Mouse (Mus musculus): ENCODE data around the gene Nxnl2. TPM values are rescaled to one million over a fixed set of nuclear protein-coding genes. Genes with fewer than 3 reads are reported as not detected.

Nxnl2 gene
- polyA plus RNA-seq, 1 experiment from 2014 or later = 0.50 TPM

DNA sequence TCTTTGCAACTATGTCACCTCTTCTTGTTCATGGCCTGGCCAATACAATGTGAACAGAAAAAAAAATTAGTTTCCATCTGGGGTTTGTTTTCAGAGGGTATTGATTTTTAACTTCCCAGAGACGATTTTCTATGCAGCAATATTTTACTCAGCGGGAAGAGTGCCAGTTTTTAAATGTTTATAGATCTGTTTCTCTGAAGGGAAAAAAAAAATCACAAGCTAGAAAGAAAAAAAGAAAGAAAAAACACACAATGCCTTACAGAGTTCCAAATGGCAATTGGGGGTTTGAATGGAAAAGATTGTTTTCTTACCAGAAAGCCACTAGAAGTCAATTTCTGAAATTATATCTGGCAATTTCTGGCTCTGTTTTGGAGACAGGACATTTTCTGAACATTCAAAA lies 43.9 kb downstream of the Nxnl2 start:
- no peak overlapping the region for H3K4me2 ChIP-seq
- no peaks in the 10 kb centered on the region for H3K27me3 ChIP-seq
- no peak overlapping the region for H3K9ac ChIP-seq
- ATAC-seq (ENCODE audit: low read depth) = no peak
- H3K4me1 ChIP-seq (replicated peaks) = no peaks in the 10 kb centered on the region
- no peaks in the 10 kb centered on the region for H3K9me3 ChIP-seq
- no peak overlapping the region for H3K4me3 ChIP-seq
- H3K27ac ChIP-seq (replicated peaks) = no peak overlapping the region
- 70% methylated on average over 2 of the region's 2 CpGs for WGBS
- no peaks in the 10 kb centered on the region for H3K36me3 ChIP-seq

DNA sequence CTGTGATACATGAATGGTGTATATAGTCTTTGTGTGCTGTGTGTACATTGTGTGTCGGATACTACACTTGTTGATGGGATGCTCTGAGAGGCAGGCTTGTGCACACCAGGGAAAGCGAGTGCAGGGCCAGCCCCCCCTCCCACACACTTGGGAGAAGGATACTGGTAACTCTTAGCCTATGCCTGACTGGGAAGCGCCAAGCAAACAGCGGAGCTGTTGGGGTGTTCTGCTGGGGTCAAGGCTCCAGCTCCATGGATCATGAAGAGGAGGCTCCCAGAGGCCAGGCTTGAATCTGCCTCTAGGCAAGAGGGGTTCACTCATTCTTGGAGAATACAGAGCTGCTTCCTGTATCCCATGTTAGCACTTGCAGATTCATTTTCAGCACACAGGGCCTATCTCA lies 50.1 kb downstream of the Nxnl2 start:
- ATAC-seq (ENCODE audit: low read depth) = no peak
- Histone ChIP-seq H3K4me1 (replicated peaks) (peaks cover 6% of the 10 kb centered on the region; the same call in 1 of the 2 replicates), H3K27ac (replicated peaks) (no peak overlapping the region), H3K27me3 (no peaks in the 10 kb centered on the region), H3K4me3 (no peak overlapping the region), H3K4me2 (no peak overlapping the region), H3K36me3 (no peaks in the 10 kb centered on the region), H3K9ac (no peak overlapping the region), H3K9me3 (no peaks in the 10 kb centered on the region)
- 88% methylated on average over 4 of the region's 4 CpGs for WGBS

DNA sequence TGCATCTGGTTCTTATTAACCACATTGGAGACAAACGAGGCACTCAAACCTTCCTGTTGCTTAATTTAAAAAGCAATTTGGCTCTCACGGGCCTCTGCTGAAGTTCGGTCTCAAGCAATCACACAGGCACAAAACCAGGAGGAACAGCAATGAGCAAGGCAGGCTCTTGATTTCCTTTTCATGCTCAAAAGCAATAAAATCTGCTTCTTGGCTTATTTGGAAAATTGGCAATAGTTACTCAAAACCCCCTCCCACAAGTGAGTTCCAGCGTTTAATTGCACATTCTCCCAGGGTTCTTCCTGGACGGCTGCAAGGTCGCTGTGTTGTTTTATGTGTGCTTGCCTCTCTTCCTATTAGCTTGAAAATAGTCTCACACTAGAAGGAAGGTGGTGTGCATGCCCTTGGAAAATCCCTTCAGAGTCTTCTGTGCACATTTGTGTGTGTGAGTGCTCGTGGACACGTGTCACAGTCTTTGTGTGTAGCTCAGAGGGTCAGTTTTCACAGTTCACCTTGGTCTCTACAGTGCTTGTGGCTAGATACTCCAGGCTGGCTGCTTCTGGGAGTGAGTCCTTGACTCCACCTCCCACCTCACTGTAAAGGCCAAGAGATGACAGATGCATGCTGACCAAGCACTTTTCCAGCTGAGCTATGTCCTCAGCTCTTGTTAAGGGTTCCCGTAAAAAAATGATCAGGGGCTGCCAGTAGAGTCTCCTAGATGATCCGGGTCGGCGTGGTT lies 50.8 kb downstream of the Nxnl2 start:
- no peaks in the 10 kb centered on the region for H3K27me3 ChIP-seq
- peaks cover 6% of the 10 kb centered on the region; the same call in 1 of the 2 replicates for H3K4me1 ChIP-seq (replicated peaks)
- H3K9me3 ChIP-seq = no peaks in the 10 kb centered on the region
- no peak overlapping the region for H3K9ac ChIP-seq
- no peaks in the 10 kb centered on the region for H3K36me3 ChIP-seq
- no peak overlapping the region for H3K4me2 ChIP-seq
- ATAC-seq (ENCODE audit: low read depth) = no peak
- WGBS = 72% methylated on average over 12 of the region's 12 CpGs
- no peak overlapping the region for H3K4me3 ChIP-seq
- H3K27ac ChIP-seq (replicated peaks) = no peak overlapping the region

Small RNA genes lying within 50 kb of the gene (microRNA-seq; reads per million reads assigned to microRNA genes)
- gene Gm44341 = not detected

Other genes with a start within 250 kb of the Nxnl2 start
- 121 and 133 TPM in 2 replicates for gene Spin1, start 70.1 kb upstream of the Nxnl2 start, polyA plus RNA-seq (2015; fragmentation: Nextera tagmentation; extraction: Ambion mirVana)
- 12.0 and 15.3 TPM in 2 replicates for gene S1pr3, start 237.6 kb downstream of the Nxnl2 start, polyA plus RNA-seq (2015; fragmentation: Nextera tagmentation; extraction: Ambion mirVana)

Measured in neural tube, embryonic 13.5 days (tissue).